Mouse (Mus musculus) Patski (cell line): ENCODE measurements around the gene Camk1d. TPM values are rescaled to one million over a fixed set of nuclear protein-coding genes. Genes with fewer than 3 reads are reported as not detected.

ENCODE experiments used
- ATAC-seq: fragments of 100-300 bp; one replicate; pipeline ENCODE4 v1.8.0; 2021
- CTCF ChIA-PET: fragments of 350-600 bp; sonication (Branson Sonifier 250); formaldehyde crosslinking; loops from one replicate; lab custom pipeline; 2022; ENCODE audit warnings: inconsistent platforms; lab: Charles Lee
- POLR2A ChIA-PET: fragments of 350-600 bp; sonication (Branson Sonifier 250); formaldehyde crosslinking; loops from one replicate; lab custom pipeline; 2022; ENCODE audit warnings: antibody characterized with exemption, inconsistent platforms; lab: Charles Lee
- DNase-seq: peaks from one replicate; pipeline ENCODE4 v3.0.0-alpha.2; 2011; ENCODE audit warnings: low read depth, low spot score
- H3K27me3 ChIP-seq: fragments of 371-371 bp; one replicate; pipeline ENCODE4 v1.5.1; 2021
- CTCF ChIP-seq: fragments of 100-300 bp; IDR thresholded peaks from one replicate; pipeline ENCODE4 v1.5.1; 2021
- in situ Hi-C: fragments of 300-500 bp; cut with MboI; formaldehyde crosslinking; loops from 3 replicates; pipeline ENCODE4 v1.11.1; 2018; ENCODE audit warnings: low pct_unique_long_range_greater_than_20kb, mixed read lengths
- polyA plus RNA-seq: library from polyadenylated mRNA; unstranded; gene quantifications from one replicate; pipeline ENCODE4 v1.2.3, GENCODE M21; 2021

Camk1d gene
- polyA plus RNA-seq, 1 experiment from 2014 or later, result 2.0 TPM

DNA sequence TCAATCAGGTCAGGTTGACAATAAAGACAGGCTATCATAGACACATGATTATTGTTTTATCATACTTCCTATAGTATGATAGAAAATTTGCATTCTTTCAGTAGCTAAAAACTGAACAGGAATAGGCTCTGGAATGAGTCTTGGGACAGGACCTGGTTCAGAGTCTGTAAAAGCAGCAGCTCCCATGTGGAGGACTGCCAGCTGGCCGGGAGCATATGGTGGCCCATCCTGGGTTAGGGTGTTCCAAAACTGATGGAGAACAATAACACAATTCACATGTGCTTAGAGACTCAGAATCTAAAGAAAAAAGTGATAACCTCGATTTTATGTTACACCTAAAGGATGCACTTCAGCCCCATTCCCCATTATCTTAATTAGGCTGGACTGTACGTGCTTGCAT, 343.0 kb downstream of the Camk1d start:
- H3K27me3 ChIP-seq, result no peaks in the 10 kb centered on the region
- ChIA-PET CTCF (interaction anchor here (1.0 kb wide), 1 partner anchor 10 kb away, joined by 3 read pairs; no protein-coding TSS in a partner anchor), POLR2A (no interaction called here)
- no peak for DNase-seq
- in situ Hi-C loops, result no loop called here
- no peak for TF ChIP-seq CTCF
- ATAC-seq, result no peak

DNA sequence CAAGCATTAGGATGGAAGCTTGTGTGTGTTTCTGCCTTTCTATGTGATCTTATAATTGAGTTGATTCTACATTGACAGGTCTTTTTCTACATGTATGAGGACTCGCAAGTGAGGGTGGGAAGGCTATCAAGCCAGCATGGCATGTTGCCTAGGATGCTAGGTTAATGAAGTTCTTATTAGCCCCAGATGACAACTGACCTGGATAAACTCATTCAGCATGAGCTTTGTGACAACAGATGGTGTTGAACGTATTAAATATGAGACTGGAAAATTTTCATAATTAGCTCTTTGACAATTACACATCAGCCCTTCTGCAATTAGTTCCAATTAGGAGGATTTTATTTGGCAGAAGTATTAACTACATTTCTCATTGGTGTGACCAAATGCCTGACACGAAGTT, 343.7 kb downstream of the Camk1d start:
- no peaks in the 10 kb centered on the region for H3K27me3 ChIP-seq
- POLR2A ChIA-PET, result no interaction called here
- no peak for TF ChIP-seq CTCF
- DNase-seq (no peak), ATAC-seq (no peak)
- CTCF ChIA-PET, result no interaction called here
- in situ Hi-C loops, result no loop called here

DNA sequence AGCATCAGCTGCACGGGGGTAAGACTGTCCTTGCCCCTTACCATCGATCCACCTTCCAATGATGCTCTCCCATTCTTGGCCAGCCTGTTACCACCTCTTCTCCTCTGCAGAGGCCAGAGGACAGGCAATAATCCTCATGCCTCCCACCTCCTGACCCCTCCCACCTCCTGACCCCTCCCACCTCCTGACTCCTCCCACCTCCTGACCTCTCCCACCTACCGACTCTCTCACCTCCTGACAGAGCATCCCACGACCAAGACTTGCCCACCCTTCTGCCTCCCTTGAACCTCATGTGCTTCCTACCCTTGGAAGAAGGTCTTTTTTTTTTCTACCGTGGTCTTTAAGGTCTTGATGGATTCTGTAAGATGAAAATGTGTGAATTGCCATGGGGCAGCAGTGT, 350.5 kb downstream of the Camk1d start:
- no peak for ATAC-seq
- CTCF ChIA-PET, result no interaction called here

DNA sequence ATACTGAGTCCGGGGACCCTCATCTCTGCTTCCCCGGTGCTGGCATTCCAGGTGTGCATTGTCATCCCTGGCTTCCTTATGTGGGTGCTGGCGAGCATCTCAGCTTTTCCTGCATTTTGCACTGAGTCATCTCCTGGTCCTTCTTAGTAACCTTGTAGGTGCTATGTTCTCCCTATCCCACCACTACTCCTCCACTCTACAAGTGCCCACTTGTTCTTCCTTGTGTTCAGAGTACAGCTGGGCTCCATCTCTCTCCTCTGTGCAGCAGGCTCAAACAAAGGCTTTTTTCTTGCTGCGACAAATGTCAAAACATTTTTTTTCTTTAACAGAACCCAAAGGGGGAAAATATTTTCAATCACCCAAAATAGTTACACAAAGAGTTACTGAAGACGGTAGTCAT, 356.3 kb downstream of the Camk1d start:
- no peak for TF ChIP-seq CTCF
- no peak for ATAC-seq
- no peaks in the 10 kb centered on the region for H3K27me3 ChIP-seq
- ChIA-PET CTCF (no interaction called here), POLR2A (interaction anchor here (1.7 kb wide), 1 partner anchor 11 kb away, joined by 4 read pairs; no protein-coding TSS in a partner anchor)
- in situ Hi-C loops, result no loop called here
- no peak for DNase-seq

More for the DNA sequence above, 350.5 kb downstream of the Camk1d start:
- POLR2A ChIA-PET, result no interaction called here
- in situ Hi-C loops, result no loop called here
- no peak for DNase-seq
- H3K27me3 ChIP-seq, result no peaks in the 10 kb centered on the region
- no peak for TF ChIP-seq CTCF

DNA sequence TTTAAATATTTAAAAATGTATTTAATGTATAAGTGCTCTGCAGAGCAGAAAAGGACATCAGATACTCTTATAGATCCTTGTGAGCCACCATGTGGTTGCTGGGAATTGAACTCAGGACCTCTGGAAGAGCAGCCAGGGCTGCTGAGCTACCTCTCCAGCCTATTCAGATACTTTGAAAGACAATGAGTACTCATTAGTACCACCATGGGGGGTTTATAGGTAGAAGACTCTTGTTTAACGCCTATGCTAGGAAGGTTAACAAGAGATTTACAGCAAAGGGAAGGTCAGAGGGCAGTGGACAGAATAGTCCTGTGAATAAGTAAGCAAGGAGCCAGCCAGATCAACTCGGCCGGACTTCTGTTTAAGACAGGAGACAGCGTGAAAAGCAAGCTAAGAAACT, 357.3 kb downstream of the Camk1d start:
- no peaks in the 10 kb centered on the region for H3K27me3 ChIP-seq
- DNase-seq (no peak), ATAC-seq (no peak)
- in situ Hi-C loops, result no loop called here
- no peak for TF ChIP-seq CTCF
- ChIA-PET CTCF (interaction anchor here (1.3 kb wide), 1 partner anchor 21 kb away, joined by 4 read pairs; no protein-coding TSS in a partner anchor), POLR2A (interaction anchor here (1.7 kb wide), 1 partner anchor 12 kb away, joined by 4 read pairs; no protein-coding TSS in a partner anchor)

- ChIA-PET POLR2A (no interaction called here), CTCF (interaction anchor here (1.5 kb wide), 1 partner anchor 9 kb away, joined by 3 read pairs; no protein-coding TSS in a partner anchor)
- ATAC-seq (no peak), DNase-seq (no peak)
- in situ Hi-C loops, result no loop called here
- no peaks in the 10 kb centered on the region for H3K27me3 ChIP-seq
- no peak for TF ChIP-seq CTCF
Measured at GRCm38 (mm10) chr2:5352821-5353522, 361.3 kb downstream of the Camk1d start.

DNA sequence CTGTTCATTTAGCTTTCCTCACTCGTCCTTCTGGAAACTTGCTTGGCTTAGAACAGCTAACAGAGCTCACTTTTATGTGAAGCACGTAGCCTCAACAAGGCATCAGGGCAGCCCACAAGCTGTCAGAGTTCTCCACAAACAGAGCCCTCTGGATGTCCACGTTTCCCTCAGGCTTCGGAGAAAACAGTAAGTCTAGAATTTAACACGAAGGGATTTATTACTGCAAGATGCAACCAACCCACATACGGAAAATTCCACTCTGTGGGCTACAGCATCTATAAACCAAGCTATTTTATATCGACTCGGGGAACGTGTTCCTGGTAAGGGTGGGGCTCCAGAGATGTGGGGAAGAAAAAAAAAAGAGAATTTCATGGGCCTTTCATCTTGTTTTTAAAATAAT, 369.0 kb downstream of the Camk1d start:
- no peaks in the 10 kb centered on the region for H3K27me3 ChIP-seq
- ChIA-PET POLR2A (no interaction called here), CTCF (interaction anchor here (1.6 kb wide), 1 partner anchor 16 kb away, joined by 3 read pairs; no protein-coding TSS in a partner anchor)
- no peak for TF ChIP-seq CTCF
- ATAC-seq (no peak), DNase-seq (no peak)
- in situ Hi-C loops, result no loop called here

- CTCF ChIA-PET, result interaction anchor here (1.5 kb wide), 1 partner anchor 8 kb away, joined by 5 read pairs; no protein-coding TSS in a partner anchor
- POLR2A ChIA-PET, result no interaction called here
- ATAC-seq (no peak), DNase-seq (no peak)
- no peaks in the 10 kb centered on the region for H3K27me3 ChIP-seq
- in situ Hi-C loops, result no loop called here
- no peak for TF ChIP-seq CTCF
Measured at GRCm38 (mm10) chr2:5327533-5328250, 386.6 kb downstream of the Camk1d start.

DNA sequence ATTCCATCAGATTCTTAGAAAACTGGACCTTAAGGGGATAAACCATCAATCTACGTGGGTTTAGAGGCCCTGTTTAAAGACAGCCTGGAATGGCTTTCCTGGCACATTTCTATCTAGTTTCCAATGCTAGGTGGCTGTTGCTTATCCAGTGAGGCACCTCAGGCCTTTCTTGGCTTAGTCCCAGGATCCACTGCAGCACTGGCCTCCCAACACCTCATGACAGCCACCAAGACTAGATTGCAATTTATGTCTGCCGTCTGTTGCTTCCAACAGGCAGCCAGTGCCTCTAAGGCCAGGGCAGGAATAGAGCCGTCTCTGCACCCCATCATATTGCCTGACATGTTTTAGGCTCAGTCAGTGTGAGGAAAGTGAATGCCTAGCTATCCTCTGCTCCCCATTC, 389.5 kb downstream of the Camk1d start:
- CTCF ChIA-PET, result no interaction called here
- POLR2A ChIA-PET, result no interaction called here
- H3K27me3 ChIP-seq, result no peaks in the 10 kb centered on the region
- DNase-seq (no peak), ATAC-seq (no peak)
- in situ Hi-C loops, result no loop called here
- no peak for TF ChIP-seq CTCF

DNA sequence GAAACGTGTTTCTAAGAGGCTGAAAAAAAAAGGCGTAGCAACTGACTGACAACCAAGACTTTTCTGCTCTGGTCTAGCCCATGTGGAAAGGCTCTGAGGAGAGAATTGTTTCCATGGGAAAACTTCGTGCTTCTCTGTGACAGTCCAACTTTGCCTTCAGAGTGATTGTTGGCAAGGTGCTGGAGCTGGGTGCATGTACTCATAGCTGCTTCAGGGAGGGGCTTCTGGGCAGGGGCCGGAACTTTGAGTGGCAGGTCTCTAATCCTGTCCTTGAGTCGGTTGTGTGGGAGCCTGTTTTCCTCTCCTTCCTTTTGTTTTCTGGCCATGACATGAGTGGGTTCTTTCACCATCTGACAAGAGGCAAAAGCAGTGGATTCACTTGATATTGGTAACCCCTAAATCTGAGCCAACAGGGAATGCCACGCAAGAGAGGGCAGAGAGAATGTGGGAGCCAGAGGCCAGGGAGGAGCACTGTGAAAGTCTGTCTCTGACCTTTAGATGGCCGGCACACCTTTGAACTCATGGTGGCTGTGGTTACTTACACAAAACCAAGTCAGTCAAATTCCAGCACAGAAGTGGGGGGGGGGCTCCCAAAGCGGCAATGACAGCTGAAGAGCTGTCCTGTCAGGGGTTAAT, 392.5 kb downstream of the Camk1d start:
- in situ Hi-C loops, result no loop called here
- no peak for DNase-seq
- ChIA-PET POLR2A (no interaction called here), CTCF (no interaction called here)
- no peak for TF ChIP-seq CTCF
- H3K27me3 ChIP-seq, result no peaks in the 10 kb centered on the region
- peak; percentile 51 for ATAC-seq
